Mouse (Mus musculus) A20 (cell line): ENCODE results near the gene Zfp78.

Experiments
- DNase-seq: peaks from one replicate; pipeline ENCODE4 v3.0.0-alpha.2; 2011; ENCODE audit warnings: low read depth, low spot score

Gene Zfp78

GRCm38 (mm10) chr7:6386995-6387394 lies 23.9 kb downstream of the Zfp78 start:
- DNase-seq, result no peak

DNA sequence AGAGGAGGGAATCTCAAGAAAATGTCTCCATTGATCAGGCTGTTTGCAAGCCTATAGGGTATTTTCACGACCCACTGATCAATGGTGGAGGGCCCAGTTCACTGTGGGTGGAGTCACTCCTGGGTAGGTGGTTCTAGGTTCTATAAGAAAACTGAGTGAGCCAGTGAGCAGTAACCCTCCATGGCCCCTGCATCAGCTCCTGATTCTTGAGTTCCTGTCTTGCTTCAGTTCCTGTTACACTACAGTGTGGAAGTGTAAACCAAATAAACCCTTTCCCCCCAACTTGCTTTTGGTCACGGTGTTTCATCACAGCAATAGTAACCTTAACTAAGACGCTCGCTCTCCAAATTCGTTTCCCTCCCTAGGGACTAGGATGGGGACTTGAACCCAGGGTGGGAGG lies 25.9 kb downstream of the Zfp78 start:
- DNase-seq, result no peak

GRCm38 (mm10) chr7:6389449-6389848 lies 26.4 kb downstream of the Zfp78 start:
- no peak for DNase-seq

GRCm38 (mm10) chr7:6397996-6398975 lies 35.2 kb downstream of the Zfp78 start, which contains the start of gene Smim17:
Gene Smim17 (plus strand): TSS chr7:6398715.
- peak; percentile 21 for DNase-seq

GRCm38 (mm10) chr7:6410043-6410442 lies 47.0 kb downstream of the Zfp78 start, which contains the start of gene Gm20715:
Gene Gm20715 (plus strand): TSS chr7:6410277.
- peak; percentile 91 for DNase-seq

DNA sequence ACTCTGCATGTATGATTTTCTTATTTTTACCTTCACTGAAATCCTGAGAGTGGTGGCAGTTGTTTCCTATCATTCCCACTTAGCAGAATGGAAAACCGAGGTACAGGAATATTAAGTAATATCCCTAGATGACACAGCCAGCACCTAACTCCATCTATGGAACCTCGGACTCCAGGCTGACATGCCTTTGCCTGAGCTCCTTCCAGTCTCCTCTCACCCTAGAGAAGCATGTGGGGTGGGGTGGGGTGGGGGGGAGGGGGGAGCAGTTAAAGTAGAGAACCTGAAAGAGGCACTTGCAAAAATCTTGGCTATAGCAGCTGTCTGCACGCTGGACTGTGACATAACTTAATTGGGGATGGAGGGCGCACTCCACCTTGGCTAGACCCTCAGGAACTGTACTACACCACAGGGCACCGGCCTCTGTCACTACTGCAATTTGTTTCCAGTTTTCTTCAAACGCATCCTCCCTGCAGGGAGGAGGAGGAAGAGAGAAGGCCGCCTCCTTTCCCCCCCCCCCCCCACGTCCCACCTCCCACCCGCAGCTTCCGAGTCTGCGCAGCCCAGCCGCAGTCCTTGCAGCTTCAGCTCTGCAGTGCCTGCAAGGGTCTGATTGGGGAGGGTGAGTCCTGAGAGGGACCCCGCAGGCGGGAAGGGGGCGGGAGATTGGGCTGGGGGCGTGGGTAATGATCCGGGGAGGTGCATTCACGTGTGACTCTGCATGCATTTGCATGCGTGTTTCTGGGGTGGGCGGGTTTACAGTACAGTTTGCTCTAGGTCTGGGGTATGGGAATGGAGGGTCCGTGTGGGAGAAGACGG lies 51.8 kb downstream of the Zfp78 start:
- DNase-seq, result no peak

- no peak for DNase-seq
Observed at GRCm38 (mm10) chr7:6415442-6415787, 52.3 kb downstream of the Zfp78 start.

GRCm38 (mm10) chr7:6419894-6420293 lies 56.8 kb downstream of the Zfp78 start:
- no peak for DNase-seq

DNA sequence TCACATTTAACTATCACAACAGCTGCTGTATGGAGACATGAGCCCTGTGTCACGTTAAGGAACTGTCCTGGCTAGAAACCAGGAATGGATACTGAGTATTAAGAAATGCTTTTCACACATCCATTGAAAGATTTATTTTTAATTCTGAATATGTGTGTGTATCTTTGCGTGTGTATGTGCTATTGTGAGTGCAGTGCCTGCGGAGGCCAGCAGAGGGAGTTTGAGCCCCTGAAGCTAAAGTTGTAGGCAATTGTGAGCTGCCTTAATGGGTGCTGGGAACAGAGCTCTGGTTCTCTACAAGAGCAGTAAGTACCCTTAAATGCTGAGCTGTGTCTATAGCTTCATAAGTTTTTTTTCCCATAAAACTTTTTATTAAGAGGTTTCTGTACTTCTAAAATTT lies 66.3 kb downstream of the Zfp78 start:
- no peak for DNase-seq

GRCm38 (mm10) chr7:6430342-6430741 lies 67.3 kb downstream of the Zfp78 start:
- peak; percentile 49 for DNase-seq
